Mouse (Mus musculus) CD8-positive naive resting alpha-beta T cell, adult 2 months (primary cell): ENCODE results near the gene 0610037L13Rik.

Experiments used
- DNase-seq, 2 experiments: peaks; one replicate each; pipeline ENCODE4 v3.0.0; 2022; ENCODE audit warnings: low read depth in 2 of 2, low spot score in 2 of 2

0610037L13Rik gene

DNA sequence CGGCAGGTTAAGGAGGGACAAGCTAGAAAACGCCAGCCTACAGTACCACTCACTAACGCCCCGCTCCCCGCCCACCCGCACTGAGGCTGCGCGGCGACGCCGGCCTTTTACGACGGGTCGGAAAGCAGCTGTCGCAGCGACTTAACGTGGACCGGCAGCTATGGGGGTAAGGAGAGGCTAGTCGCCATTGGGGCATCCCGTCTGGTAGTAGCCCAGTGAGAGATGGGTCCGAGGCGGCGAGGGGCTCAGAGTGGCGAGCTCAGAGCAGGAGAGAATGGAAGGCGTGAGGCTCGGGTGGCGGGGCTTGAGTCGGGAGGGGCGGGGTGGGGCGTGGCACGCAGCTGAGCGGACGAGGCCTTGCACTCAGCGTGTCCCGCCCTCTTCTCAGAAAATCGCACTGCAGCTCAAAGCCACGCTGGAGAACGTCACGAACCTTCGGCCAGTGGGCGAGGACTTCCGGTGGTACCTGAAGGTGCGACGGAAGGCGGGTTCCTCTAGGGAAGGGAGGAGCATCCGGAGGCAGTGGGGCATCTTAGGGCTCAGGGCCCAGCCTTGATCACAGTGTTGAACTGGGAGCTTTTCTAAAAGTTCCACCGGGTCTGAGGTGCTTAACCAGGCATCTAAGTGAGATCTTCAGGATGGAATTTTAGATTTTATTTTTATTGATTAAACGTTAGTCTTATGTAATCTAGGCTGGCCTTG lies at the start of gene 0610037L13Rik:
0610037L13Rik (plus strand) TSS at position 83 of the 702 bp plus-strand sequence.
- peak; percentile 87 to 92 for DNase-seq

- DNase-seq: no peak
These were observed 45.9 kb upstream of the 0610037L13Rik start for GRCm38 (mm10) chr4:107843687-107844086.

GRCm38 (mm10) chr4:107844971-107845370 lies 44.6 kb upstream of the 0610037L13Rik start:
- DNase-seq: peak; percentile 55 to 71

GRCm38 (mm10) chr4:107846795-107847194 lies 42.8 kb upstream of the 0610037L13Rik start:
- no peak for DNase-seq

DNA sequence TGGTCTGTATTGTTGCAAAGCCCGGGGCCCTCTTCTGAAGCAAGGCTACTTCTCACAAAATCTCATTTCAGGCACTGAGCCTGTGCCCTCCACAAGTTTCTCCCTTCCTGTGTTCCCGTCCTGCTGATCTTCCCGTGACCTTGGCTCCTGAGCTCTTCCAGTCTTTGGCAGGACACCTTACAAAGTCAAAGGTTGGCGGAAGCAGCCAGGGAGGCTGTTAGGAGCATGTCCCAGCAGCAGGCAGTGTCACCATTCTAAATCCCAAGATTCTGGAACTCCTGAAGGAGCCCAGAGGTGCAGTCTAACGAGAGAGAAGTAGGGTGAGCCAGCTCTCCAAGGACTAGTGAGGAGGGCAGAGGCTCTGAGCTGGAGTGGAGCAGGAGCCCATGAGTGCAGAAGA lies 41.1 kb upstream of the 0610037L13Rik start:
- no peak for DNase-seq

DNA sequence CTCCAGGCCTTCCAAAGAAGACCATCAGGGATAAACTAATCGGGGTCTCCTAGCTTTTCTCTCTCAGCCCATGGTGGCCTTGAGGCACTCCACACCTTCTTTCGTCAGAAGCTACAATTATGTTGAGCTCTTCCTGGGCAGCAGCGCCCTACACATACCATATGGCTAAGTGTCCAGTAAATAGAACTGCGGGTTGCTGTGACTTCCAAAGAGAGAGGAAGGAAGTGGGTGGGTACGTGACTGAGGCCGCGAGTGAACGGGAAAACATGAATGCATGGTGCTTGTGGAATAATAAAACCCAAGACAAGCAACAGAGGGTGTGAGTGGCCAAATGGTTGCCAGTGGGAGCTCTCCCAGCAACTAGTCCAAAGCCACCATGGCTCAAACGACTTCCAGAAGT lies 40.0 kb upstream of the 0610037L13Rik start:
- DNase-seq: no peak

GRCm38 (mm10) chr4:107850091-107850490 lies 39.5 kb upstream of the 0610037L13Rik start:
- no peak for DNase-seq

- DNase-seq: no peak
These were observed 36.3 kb upstream of the 0610037L13Rik start for GRCm38 (mm10) chr4:107853333-107853732.

DNA sequence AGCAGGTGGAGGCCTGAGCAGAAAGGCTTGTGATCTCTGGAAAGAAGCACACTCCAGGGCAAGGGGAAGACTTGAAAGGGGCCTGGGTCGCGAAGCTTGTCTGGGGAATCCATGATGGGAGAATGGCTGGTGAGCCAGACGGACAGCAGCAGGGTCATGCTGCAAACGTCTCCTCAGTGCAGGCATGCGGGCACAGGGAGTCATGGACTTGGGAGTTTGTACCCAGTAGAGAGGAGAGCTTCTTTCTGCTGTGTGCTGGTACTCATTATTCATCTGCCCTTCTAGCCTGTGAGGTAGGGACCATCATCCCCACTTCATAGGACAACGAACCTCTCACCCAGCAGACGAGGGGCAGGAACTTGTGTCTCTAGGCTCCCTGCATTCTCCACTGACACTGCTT lies 35.8 kb upstream of the 0610037L13Rik start:
- no peak for DNase-seq

- DNase-seq: no peak
These were observed 32.5 kb upstream of the 0610037L13Rik start for GRCm38 (mm10) chr4:107856958-107857686.

DNA sequence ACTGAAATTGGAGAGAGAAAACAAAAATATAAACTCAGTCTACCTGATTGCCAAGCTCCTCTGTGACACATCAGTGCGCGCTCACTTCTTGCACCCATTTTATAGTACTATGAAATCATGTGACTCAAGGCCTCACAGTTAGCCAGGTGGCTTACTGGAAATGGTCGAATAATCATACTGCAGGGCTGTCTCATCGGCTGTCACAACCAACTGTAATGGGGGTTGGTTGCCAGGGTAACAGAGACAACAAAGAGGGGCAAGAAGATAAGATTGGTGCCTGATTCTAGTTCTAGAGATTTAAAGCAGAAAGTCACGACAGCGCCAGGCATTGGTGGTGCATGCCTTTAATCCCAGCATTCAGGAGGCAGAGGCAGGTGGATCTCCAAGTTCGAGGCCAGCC lies 30.6 kb upstream of the 0610037L13Rik start:
- no peak for DNase-seq

DNA sequence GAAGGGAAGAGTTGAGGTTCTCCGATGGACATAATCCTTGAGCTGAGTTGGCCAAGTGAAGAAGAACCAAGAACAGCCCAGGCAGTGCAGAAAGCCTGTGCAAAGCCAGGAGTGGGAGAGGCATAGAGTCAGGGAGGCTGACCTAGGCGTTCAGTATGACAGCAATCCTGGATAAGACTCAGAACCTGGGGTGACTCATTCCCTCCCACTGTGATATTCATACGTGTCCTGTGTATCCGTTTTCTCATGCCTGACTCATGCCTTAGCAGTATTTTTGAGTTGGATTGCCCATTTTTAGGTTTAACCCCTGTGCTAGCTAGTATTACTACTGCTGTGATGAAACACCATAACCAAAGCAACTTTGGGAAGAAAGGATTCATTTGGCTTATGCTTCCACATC lies 24.7 kb upstream of the 0610037L13Rik start:
- no peak for DNase-seq

DNA sequence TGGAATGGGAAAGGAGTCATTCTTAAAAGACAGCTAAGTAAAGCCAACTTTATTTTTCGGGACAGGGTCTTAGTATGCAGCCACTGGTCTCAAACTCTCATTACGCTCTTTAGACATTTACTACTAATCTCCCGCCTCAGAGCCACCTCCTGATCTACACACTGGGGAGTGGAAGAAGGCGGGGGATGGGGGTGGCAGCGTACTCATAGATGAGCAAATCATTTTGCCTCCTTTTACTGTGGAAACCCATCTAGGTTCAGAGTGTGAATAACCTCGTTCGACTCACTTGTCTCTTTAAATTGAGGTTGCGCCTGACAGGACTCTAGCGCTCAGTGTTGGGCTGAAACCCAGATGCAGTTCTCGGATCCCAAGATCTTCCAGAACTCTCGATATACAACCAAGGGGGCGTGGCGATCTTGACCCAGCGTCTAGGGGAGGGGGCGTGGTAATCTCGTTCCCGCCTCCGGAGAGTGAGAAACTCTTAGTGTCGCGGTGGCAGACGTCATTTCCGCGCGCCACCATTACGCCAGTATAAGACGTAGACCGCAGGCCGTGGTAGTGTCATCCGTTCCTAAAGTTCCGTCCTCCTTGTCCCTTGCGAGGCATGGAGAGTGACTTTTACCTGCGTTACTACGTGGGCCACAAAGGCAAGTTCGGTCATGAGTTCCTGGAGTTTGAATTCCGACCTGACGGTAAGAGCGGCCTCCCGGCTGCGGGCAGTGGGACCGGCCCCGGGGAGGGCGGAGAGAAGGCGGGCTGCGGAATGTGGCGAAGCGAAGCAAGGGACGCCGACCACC lies 10.2 kb upstream of the 0610037L13Rik start, which contains the start of gene Magoh:
Magoh (plus strand) TSS at position 502 of the 797 bp plus-strand sequence.
- DNase-seq: peak; percentile 86 to 93

DNA sequence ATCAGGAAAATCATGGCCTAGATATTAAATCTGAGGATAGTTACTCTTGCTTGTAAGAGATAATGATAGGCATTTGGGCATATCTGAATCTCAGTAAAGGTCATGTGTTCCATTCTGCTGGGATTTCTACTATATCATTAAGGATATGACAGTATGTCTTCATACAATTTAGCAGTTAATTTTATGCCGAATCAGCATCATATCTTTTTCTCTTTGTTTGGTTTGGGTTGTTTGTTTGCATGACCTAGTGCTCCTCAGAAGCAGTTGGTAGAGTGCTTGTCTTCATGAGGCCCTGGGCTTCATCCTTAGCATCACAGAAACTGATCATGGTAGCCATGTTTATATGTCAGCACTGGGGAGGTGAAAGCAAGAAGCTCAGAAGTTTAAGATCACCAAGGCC lies 8.0 kb upstream of the 0610037L13Rik start:
- no peak for DNase-seq

DNA sequence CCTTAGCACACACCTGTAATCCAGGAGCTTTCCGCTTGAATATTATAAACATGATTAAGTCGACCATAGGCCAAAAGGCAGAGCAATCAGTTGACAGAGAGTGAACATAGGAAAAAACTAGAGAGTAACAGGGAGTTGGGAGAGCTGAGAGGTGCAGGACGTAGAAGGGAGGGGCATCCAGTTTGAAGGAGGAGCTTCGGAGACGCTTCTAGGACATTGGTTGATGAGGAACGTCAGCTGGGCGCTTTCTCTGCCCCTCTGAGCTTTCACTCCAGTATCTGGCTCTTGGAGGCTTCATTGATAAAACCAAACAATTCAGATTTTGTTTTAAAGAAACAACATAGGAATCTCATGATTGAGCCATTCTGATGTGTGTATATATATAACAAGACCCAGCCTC lies 3.2 kb upstream of the 0610037L13Rik start:
- no peak for DNase-seq

- DNase-seq: no peak
These were observed 255 bp upstream of the 0610037L13Rik start for GRCm38 (mm10) chr4:107889385-107889730.

GRCm38 (mm10) chr4:107892663-107893062 lies 3.0 kb downstream of the 0610037L13Rik start:
- DNase-seq: no peak

DNA sequence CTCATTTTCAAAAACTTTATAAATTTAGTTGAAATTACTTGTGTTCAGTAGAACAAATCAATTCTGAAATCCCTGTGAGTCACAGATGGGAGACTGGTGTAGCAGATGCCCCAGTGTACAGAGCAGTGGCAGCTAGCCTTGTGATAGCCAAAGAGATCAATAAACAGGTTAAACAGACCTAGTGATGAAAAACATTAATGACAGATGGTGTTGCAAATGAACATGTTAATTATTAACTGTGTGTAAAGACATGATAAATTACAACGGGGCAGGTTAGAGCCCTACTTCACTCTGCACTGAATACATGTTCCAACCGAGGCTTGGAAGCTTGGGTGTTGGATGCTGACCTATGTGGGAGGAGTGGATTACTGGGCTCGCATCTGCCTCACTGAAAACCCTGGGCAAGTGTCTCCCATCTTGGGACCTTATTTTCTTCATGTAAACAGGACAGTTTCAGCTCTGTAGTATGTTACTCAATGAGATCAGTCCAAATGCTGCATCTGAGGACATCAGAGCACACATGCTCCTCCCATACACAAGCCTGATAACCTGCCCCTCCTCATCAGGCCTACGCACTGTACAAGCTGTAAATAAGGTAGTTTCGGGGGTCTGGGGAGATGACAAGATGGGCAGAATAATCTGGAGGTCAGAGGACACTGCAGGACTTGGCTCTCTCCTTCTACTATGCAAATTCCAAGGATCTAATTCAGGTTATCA lies 9.8 kb downstream of the 0610037L13Rik start:
- no peak for DNase-seq

DNA sequence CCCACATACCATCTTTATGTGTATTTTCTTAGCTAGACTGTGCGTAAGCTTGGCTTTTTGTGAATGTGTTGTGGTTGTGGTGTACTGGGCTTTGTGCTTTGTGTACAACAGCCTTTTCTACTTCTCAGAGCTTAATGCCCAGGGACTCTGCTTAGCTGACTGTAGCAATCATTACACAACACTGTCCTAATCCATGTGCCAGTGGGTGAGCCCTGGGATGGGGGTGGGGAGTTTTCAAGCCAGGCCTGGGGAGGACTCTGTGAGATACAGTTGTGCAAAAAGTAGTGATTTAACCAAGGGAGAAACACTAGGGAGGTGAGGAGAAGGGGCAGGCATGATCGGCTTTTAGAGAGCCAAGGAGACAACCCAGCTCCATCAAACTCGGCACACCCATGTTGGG lies 10.6 kb downstream of the 0610037L13Rik start:
- DNase-seq: no peak

- DNase-seq: no peak
These were observed 14.6 kb downstream of the 0610037L13Rik start for GRCm38 (mm10) chr4:107904252-107904651.

GRCm38 (mm10) chr4:107906561-107906960 lies 16.9 kb downstream of the 0610037L13Rik start:
- DNase-seq: no peak
